Mouse (Mus musculus) bone marrow macrophage, adult 2 months (primary cell): Measurements from ENCODE around the gene B4galt1. TPM values are rescaled to one million over a fixed set of nuclear protein-coding genes. Genes with fewer than 3 reads are reported as not detected.

ENCODE experiments used
- H3K27ac ChIP-seq: 2 replicates; pipeline ENCODE4 v1.5.1; 2012; ENCODE audit warnings: low read depth, low read length; ENCODE audit not compliant: insufficient read depth
- H3K4me1 ChIP-seq: 2 replicates; pipeline ENCODE4 v1.6.1; 2012; ENCODE audit warnings: low read length; ENCODE audit not compliant: control insufficient read depth, insufficient read depth
- H3K4me3 ChIP-seq: 2 replicates; pipeline ENCODE4 v1.5.1; 2012; ENCODE audit warnings: mild to moderate bottlenecking, low read length, moderate library complexity; ENCODE audit not compliant: insufficient read depth
- CTCF ChIP-seq: IDR thresholded peaks from 2 replicates; pipeline ENCODE4 v1.5.1; 2012; ENCODE audit warnings: low read depth, mild to moderate bottlenecking, low read length, moderate library complexity
- POLR2A ChIP-seq: IDR thresholded peaks from 2 replicates; pipeline ENCODE4 v1.6.1; 2012; ENCODE audit warnings: mild to moderate bottlenecking, low read depth, low read length, borderline replicate concordance
- polyA plus RNA-seq: library from polyadenylated mRNA; stranded (reverse); fragments of >200 nt; gene quantifications from 2 replicates; pipeline ENCODE4 v1.2.4, GENCODE M21; 2012; ENCODE audit not compliant: missing spikeins, insufficient read depth, insufficient read length

Gene B4galt1
- polyA plus RNA-seq, 1 experiment: 75.9 TPM

DNA sequence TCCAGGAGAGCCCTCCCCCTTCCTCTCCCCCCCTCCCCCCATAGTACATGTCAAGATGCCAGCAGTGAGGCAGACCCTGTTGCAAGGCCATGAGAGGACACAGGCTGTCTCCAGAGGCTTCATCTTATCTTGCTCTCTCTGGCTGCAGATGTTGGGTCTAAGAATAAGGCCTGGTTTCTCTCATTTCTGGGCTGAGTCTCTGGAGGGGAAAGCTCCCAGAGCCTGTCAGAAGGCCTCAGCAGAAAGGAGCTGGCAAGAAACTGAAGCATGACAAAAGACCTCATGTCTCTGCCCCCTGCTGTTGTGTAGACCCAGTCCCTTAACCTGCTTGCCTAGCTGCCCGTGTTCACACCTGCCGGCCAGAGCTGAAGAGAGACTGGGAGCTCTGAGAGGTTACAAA lies 19.5 kb upstream of the B4galt1 start:
- Histone ChIP-seq H3K4me3 (no peak overlapping the region), H3K4me1 (peaks cover 10% of the 10 kb centered on the region), H3K27ac (no peak overlapping the region)
- TF ChIP-seq POLR2A: no peak

GRCm38 (mm10) chr4:40872129-40872528 lies 18.3 kb upstream of the B4galt1 start:
- no peak for TF ChIP-seq POLR2A
- TF ChIP-seq CTCF: no peak
- Histone ChIP-seq H3K4me3 (no peak overlapping the region), H3K4me1 (peaks cover 16% of the 10 kb centered on the region), H3K27ac (no peak overlapping the region)

DNA sequence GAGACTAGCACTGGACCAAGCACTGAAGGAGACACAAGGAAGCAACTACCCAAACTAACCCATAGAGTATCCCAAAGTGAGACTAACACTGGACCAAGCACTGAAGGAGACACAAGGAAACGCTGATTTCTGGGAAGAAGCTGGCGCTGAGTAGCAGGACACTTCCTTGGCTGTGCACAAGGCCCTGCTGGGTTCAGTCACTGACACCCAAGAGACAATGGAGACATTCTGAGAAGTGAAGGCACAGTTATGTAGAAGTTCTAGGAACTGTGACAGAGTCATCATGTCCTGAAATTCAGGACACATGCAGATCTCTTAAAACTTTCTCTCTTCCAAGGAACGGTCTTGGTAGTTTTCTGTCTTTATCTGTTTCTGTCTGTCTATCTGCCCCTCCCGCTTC lies 16.4 kb upstream of the B4galt1 start:
- Histone ChIP-seq H3K27ac (no peak overlapping the region), H3K4me3 (no peak overlapping the region), H3K4me1 (peaks cover 13% of the 10 kb centered on the region)
- TF ChIP-seq CTCF (no peak), POLR2A (no peak)

GRCm38 (mm10) chr4:40868554-40869232 lies 14.9 kb upstream of the B4galt1 start:
- no peak for TF ChIP-seq POLR2A
- no peak for TF ChIP-seq CTCF
- H3K4me3 ChIP-seq: peak overlapping the region; percentile 38

GRCm38 (mm10) chr4:40864361-40864760 lies 10.6 kb upstream of the B4galt1 start:
- Histone ChIP-seq H3K27ac (no peak overlapping the region), H3K4me1 (peaks cover 12% of the 10 kb centered on the region), H3K4me3 (no peak overlapping the region)
- TF ChIP-seq POLR2A (no peak), CTCF (no peak)

More at GRCm38 (mm10) chr4:40868554-40869232, 14.9 kb upstream of the B4galt1 start:
- peaks cover 13% of the 10 kb centered on the region for H3K4me1 ChIP-seq
- peak overlapping the region; percentile 67 for H3K27ac ChIP-seq

DNA sequence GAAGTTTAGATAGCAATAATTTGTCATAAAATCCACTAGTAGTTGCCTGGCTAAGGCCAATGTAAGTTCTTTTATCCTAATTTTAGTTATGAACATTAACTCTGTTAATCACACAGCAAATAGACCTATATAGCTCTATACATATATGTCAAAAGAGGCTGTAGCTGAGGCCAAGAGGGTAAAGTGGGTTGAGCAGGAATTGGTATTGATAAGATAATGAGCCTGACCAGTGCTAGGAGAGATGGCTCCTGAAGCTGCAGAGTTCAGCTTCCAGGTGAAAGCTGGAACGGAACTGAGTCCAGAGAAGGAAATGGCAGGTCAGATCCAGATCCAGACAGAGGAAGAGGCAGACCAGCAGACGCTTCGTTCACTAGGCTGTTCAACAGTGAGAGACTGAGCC lies 9.5 kb upstream of the B4galt1 start:
- H3K4me3 ChIP-seq: no peak overlapping the region
- peaks cover 5% of the 10 kb centered on the region for H3K4me1 ChIP-seq
- TF ChIP-seq POLR2A: no peak
- TF ChIP-seq CTCF: no peak
- no peak overlapping the region for H3K27ac ChIP-seq

DNA sequence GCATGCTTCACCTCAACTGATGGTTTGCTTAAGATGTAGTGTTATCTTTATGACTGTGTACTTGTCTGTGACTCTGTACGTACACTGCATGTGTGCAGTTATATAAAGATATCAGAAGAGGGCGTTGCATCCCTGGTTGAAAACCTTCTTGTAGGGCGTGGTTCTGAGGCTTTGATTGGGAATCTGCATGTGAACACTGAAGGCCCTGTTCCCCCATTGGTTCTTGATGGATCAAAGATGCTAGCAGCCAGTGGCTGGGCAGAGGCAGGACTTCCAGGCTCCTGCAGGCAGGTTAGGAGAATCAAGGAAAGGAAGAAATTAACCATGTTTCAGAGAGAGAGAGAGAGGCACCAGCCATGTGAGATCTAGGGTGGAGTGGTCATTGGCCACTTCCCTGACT lies 7.3 kb upstream of the B4galt1 start:
- Histone ChIP-seq H3K4me1 (no peaks in the 10 kb centered on the region), H3K27ac (no peak overlapping the region), H3K4me3 (no peak overlapping the region)
- TF ChIP-seq POLR2A (no peak), CTCF (no peak)

- Histone ChIP-seq H3K27ac (no peak overlapping the region), H3K4me1 (peaks cover 7% of the 10 kb centered on the region), H3K4me3 (no peak overlapping the region)
- TF ChIP-seq POLR2A (no peak), CTCF (no peak)
Measured at GRCm38 (mm10) chr4:40857824-40858346, 4.1 kb upstream of the B4galt1 start.

GRCm38 (mm10) chr4:40856571-40856970 lies 2.8 kb upstream of the B4galt1 start:
- H3K27ac ChIP-seq: no peak overlapping the region
- no peak for TF ChIP-seq POLR2A
- no peak for TF ChIP-seq CTCF
- H3K4me3 ChIP-seq: no peak overlapping the region
- H3K4me1 ChIP-seq: peaks cover 7% of the 10 kb centered on the region

DNA sequence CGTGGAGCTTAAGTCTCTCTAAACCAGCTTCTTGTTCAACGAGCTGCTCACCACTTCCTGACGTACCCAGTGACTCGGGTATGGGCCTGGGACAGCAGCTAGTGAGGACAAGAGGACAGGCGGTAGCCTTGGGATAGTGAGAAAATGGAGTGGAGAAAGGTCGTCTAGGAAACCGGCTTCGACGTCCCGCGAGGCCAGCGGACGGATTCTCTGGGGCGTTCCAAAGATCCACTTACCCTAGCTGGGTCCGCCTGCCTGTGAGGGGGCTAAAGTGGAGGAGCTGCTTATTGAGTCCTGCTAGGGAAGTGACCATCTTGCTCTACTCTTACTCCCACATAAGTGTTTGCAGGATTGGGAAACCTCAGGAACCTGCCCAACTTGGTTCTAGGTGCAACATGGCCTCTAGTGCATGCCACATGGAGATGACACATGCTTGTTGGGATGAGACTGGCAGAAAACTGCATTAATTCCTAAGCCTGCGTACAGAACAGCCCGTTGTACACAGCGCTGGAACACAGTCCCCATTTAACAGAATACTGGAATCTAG lies 655 bp upstream of the B4galt1 start:
- TF ChIP-seq CTCF (no peak), POLR2A (no peak)
- peak overlapping the region; percentile 60 for H3K4me3 ChIP-seq
- peaks cover 22% of the 10 kb centered on the region for H3K4me1 ChIP-seq
- H3K27ac ChIP-seq: peak overlapping the region; percentile 48

DNA sequence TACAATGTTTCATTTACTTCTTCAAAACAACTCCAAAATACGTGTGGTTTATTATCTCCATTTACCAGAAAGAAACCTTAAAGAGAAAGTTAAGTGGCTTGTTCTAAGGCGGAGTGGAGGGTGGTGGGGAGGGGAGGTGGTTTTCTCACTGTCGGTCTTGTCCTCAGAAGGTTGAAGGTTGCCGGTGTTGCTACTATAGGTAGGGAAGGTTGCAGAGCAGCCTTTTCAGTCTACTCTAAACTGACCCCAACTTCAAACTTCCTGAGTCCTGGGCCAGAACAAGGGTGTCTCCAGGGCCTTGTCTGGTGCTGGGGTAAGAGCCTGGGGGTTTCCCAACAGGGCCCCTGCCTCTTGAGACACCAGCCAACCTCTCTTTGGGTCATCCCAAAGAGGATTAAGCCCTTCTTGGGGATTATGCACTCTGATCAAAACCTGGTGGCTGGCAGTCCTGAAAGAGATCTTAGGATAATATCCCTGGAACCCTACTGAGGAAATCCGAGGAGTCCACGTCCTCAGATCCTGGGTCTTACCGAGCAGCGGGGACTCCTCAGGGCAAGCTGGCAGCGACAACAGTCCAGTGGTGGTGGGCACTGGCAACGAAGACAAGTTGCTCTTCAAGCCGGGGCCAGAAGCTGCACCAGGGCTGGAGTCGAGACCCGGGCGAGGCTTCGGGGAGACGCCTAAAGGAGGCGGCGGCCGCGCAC lies 792 bp downstream of the B4galt1 start:
- Histone ChIP-seq H3K4me3 (peak overlapping the region; percentile 82), H3K27ac (peak overlapping the region; percentile 90), H3K4me1 (peaks cover 33% of the 10 kb centered on the region)
- TF ChIP-seq POLR2A: no peak
- no peak for TF ChIP-seq CTCF
